Mouse (Mus musculus) left cerebral cortex, postnatal 36 days (tissue): ENCODE results near the gene Per1. TPM values are rescaled to one million over a fixed set of nuclear protein-coding genes. Genes with fewer than 3 reads are reported as not detected.
A peak's percentile ranks its signal among the peaks of the same experiment; 100 is the strongest.

Experiments
- DNase-seq, 2 experiments: peaks; one replicate each; pipeline ENCODE4 v3.0.0; 2021 to 2022; ENCODE audit warnings: low spot score in 2 of 2, mixed read lengths in 1 of 2
- intact Hi-C: fragments of 180-260 bp; cut with DNase I; formaldehyde crosslinking; loops from one replicate; pipeline ENCODE4 v1.15.1; 2025
- total RNA-seq, 2 experiments: library from RNA; stranded (reverse); gene quantifications; 2 replicates each; pipeline ENCODE4 v1.2.3; 2021

Per1 gene
- total RNA-seq, 2 experiments from 2014 or later = 106 to 122 TPM

DNA sequence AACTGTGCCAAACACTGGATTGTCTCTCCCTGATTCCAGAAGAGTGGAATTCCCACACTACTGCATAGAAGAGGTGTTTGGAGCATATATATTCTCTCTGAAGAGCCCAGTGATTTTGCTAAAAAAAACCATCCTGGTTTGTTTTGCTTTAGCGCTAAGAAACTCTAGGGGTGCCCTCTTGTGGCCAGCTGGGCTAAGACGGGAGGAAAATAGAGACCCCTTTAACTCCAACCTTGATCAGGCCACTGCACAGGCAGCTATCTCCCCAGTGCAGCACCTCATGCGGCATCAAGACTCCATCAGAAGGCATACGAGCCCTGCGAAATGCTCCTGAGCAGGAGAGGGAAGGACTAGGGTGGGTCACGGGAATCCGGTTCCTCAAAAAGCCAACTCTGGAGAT lies 55.4 kb downstream of the Per1 start:
- intact Hi-C loops = loop anchor here (1.0 kb wide), 1 partner anchor 25 kb away; the partner anchor contains the start of gene Aloxe3
- DNase-seq = peak in 1 of 2 experiments; percentile 53

DNA sequence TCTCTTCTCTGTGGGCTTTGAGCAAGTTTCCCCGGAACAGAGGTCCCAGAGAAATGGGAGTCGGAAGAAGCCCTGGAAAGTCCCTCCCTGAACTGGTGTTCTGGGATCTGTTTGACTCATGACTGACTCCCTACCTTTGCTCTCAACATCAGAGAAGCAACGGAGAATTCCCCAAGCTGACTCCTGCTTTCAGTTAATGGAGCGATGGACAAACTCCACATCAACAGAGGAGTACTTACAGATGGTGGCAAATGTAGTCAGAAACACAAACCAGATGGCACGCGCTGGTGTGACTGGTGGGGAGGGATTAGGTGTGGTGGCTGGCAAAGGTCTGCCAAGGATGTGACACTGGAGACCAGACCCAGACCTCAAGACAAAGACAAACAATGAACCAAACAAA lies 56.0 kb downstream of the Per1 start:
- intact Hi-C loops = no loop called here
- no peak for DNase-seq

DNA sequence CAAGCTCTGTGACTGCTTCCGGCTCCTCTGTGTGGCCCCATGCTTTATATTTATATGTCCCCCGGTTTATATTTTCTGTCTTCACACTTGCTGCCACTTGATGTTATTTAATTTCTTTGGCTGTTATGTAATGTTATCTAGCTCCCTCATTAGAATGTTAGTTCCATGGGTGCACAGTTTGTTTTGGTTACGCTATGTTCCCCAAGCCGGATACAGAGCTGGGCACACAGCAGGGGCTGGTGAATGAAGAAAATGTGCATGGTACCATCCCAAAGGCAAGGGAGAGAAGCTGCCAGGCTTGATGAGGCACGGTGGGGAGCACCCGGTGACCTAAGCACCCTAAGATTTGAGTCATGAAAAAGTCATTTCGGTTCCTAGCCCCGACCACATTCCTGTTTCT lies 58.8 kb downstream of the Per1 start:
- intact Hi-C loops = no loop called here
- no peak for DNase-seq

DNA sequence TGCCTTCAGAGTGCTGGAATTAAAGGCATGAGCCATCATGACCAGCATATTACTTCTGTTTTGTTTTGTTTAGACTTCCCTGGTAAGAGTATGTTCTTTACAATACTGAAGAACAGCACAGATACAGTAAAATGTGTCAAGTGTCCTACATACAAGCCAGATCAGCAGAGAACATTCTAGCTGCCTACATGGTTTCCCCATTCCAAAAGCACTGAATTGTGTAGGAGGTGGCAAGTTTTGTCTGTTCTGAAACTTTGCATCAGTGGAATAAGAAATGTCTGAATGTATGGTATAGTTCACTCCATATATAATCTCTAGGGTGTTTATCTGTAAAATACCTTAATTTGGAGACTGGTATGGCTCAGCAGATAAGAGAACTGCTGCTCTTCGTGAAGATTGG lies 60.3 kb downstream of the Per1 start:
- intact Hi-C loops = no loop called here
- no peak for DNase-seq

DNA sequence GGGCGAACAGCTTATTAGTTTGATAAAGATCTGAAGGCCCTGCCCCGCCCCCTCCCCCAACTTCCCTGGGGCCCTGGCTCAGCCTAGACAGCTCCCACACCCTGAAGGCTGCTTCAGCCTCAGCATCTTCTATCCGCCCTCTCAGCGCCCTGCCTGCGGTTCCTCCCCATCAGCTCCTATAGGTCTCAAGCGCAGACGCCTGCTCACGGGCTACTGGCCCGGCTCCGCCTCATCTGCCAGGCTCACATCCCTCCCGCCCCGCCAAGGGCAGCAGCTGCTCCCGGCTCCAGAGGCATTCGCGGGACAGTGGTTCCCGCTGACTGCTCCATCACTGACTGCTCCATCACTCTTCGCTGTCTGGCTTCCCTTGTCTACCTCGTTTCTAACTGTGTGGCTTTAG lies 61.8 kb downstream of the Per1 start, which contains the start of gene Alox12b:
Gene Alox12b, plus strand, starts transcription at position 190 of the 400 bp plus-strand sequence.
- intact Hi-C loops = no loop called here
- peak in 1 of 2 experiments; percentile 22 for DNase-seq

Other genes with a start within 250 kb of the Per1 start
- gene Ndel1, start 223.4 kb upstream of the Per1 start, total RNA-seq = 100 to 1,000 TPM; 104 to 106 TPM
- not detected for gene Rnf222, start 206.7 kb upstream of the Per1 start, total RNA-seq
- 100 to 1,000 TPM; 695 to 749 TPM for gene Rpl26, start 193.6 kb upstream of the Per1 start, total RNA-seq
- gene Odf4, start 168.1 kb upstream of the Per1 start, total RNA-seq = under 1 TPM; 0.47 to 0.70 TPM
- 10 to 100 TPM; 16.5 to 26.9 TPM for gene Arhgef15, start 137.7 kb upstream of the Per1 start, total RNA-seq
- 1 to 10 TPM; 5.7 to 6.1 TPM for gene Slc25a35, start 127.1 kb upstream of the Per1 start, total RNA-seq
- gene Rangrf, start 120.0 kb upstream of the Per1 start, total RNA-seq = 10 to 100 TPM; 13.7 to 18.6 TPM
- gene Pfas, start 86.8 kb upstream of the Per1 start, total RNA-seq = 10 to 100 TPM; 16.1 to 24.2 TPM
- 10 to 100 TPM; 38.1 to 40.5 TPM for gene Ctc1, start 79.3 kb upstream of the Per1 start, total RNA-seq
- gene Aurkb, start 49.6 kb upstream of the Per1 start, total RNA-seq = 1 to 10 TPM in 1 of 2 experiments, under 1 TPM in 1; 0.43 to 1.1 TPM
- gene Borcs6, start 35.5 kb upstream of the Per1 start, total RNA-seq = 10 to 100 TPM; 30.7 to 38.4 TPM
- gene Tmem107, start 24.4 kb upstream of the Per1 start, total RNA-seq = 10 to 100 TPM; 19.5 to 20.5 TPM
- gene Vamp2, start 6.7 kb upstream of the Per1 start, total RNA-seq = 1,000 to 10,000 TPM; 1,090 to 1,186 TPM
- gene Hes7, start 25.2 kb downstream of the Per1 start, total RNA-seq = 1 to 10 TPM in 1 of 2 experiments, under 1 TPM in 1; 0.79 to 1.3 TPM
- under 1 TPM; 0.52 to 0.75 TPM for gene 9130213A22Rik, start 27.4 kb downstream of the Per1 start, total RNA-seq
- 1 to 10 TPM; 4.3 to 6.8 TPM for gene Aloxe3, start 30.7 kb downstream of the Per1 start, total RNA-seq
- 1 to 10 TPM; 6.0 to 6.1 TPM for gene Alox12b, start 61.8 kb downstream of the Per1 start, total RNA-seq
- 1 to 10 TPM; 4.2 to 6.5 TPM for gene Alox8, start 102.6 kb downstream of the Per1 start, total RNA-seq
- gene Gucy2e, start 141.8 kb downstream of the Per1 start, total RNA-seq = 1 to 10 TPM in 1 of 2 experiments, under 1 TPM in 1; 0.84 to 1.2 TPM
- gene Cntrob, start 228.6 kb downstream of the Per1 start, total RNA-seq = 10 to 100 TPM; 15.5 to 24.2 TPM
- gene Trappc1, start 228.8 kb downstream of the Per1 start, total RNA-seq = 10 to 100 TPM; 50.9 to 59.8 TPM
- gene Kcnab3, start 231.0 kb downstream of the Per1 start, total RNA-seq = 10 to 100 TPM; 72.6 to 78.9 TPM
- gene Rnf227, start 245.2 kb downstream of the Per1 start, total RNA-seq = 100 to 1,000 TPM; 150 to 171 TPM